Mouse (Mus musculus) ES-Bruce4 (cell line): Measurements from ENCODE around the gene Gabra4. TPM values are rescaled to one million over a fixed set of nuclear protein-coding genes. Genes with fewer than 3 reads are reported as not detected.
"Not testable (repeated sequence)": the region's sequence is repeated elsewhere in the genome, so short reads cannot be mapped to it uniquely, and the experiment has no call there.

Experiments
- H3K27ac ChIP-seq: 2 replicates; pipeline ENCODE4 v1.5.1; 2012; ENCODE audit warnings: low read length, inconsistent platforms; ENCODE audit not compliant: insufficient read depth
- H3K27me3 ChIP-seq: 2 replicates; pipeline ENCODE4 v1.6.1; 2012; ENCODE audit warnings: mild to moderate bottlenecking, low read length, inconsistent platforms; ENCODE audit not compliant: control insufficient read depth, poor library complexity, insufficient read depth, severe bottlenecking
- H3K36me3 ChIP-seq: 2 replicates; pipeline ENCODE4 v1.6.1; 2012; ENCODE audit warnings: inconsistent platforms, mild to moderate bottlenecking, low read length, moderate library complexity; ENCODE audit not compliant: control insufficient read depth, poor library complexity, insufficient read depth, severe bottlenecking
- H3K4me1 ChIP-seq: one replicate; pipeline ENCODE4 v1.8.1; 2011; ENCODE audit warnings: low read length; ENCODE audit not compliant: control insufficient read depth, insufficient read depth
- H3K4me3 ChIP-seq: 2 replicates; pipeline ENCODE4 v1.5.1; 2011; ENCODE audit warnings: low read depth, mild to moderate bottlenecking, low read length
- H3K9ac ChIP-seq: 2 replicates; pipeline ENCODE4 v1.6.1; 2012; ENCODE audit warnings: low read depth, mild to moderate bottlenecking, inconsistent platforms; ENCODE audit not compliant: poor library complexity, severe bottlenecking
- H3K9me3 ChIP-seq: replicated peaks from 2 replicates; pipeline ENCODE4 v1.6.1; 2012; ENCODE audit warnings: mild to moderate bottlenecking, low read length, inconsistent platforms; ENCODE audit not compliant: control insufficient read depth, poor library complexity, insufficient read depth, severe bottlenecking
- CTCF ChIP-seq: IDR thresholded peaks from one replicate; pipeline ENCODE4 v1.8.1; 2011; ENCODE audit warnings: low read depth, low read length
- EP300 ChIP-seq: IDR thresholded peaks from 2 replicates; pipeline ENCODE4 v1.6.1; 2011; ENCODE audit warnings: low read depth, low read length; ENCODE audit not compliant: insufficient read depth
- POLR2A ChIP-seq: IDR thresholded peaks from one replicate; pipeline ENCODE4 v1.8.1; 2011; ENCODE audit warnings: low read length; ENCODE audit not compliant: insufficient read depth
- polyA plus RNA-seq: library from polyadenylated mRNA; stranded (reverse); fragments of >200 nt; gene quantifications from 2 replicates; pipeline ENCODE4 v1.2.4, GENCODE M21; 2011; ENCODE audit warnings: low read depth; ENCODE audit not compliant: missing spikeins, insufficient read depth, insufficient read length

Gabra4 gene
- polyA plus RNA-seq, 1 experiment: not detected

DNA sequence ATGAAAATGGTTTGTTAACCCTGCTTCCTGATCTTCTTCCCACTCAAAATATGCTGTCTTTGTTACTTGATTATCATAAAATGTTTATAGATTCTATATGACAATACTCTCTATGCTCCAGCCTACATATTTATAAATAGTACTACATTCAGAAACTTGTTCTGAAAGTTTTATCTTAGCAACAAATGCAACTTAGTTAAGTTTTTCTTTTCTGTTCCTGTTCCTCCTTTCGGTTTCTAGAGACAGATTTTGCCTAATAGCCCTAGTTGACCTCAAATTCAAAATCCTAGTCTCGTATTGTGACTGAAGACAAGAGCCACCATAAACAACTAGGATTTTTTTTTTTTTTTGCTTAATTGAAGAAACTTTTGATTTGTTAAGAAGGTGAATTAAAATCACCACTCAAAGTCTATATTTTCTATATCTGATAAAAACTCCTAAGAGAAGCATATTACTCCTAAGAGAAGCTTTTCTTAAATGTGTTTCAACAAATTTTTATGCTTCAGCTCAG lies 64.3 kb downstream of the Gabra4 start:
- Histone ChIP-seq H3K27me3 (no peaks in the 10 kb centered on the region), H3K9ac (no peak overlapping the region), H3K4me1 (no peaks in the 10 kb centered on the region), H3K36me3 (no peaks in the 10 kb centered on the region), H3K4me3 (no peak overlapping the region), H3K27ac (no peak overlapping the region), H3K9me3 (no peaks in the 10 kb centered on the region)
- TF ChIP-seq EP300: no peak
- TF ChIP-seq POLR2A: no peak
- TF ChIP-seq CTCF: no peak

DNA sequence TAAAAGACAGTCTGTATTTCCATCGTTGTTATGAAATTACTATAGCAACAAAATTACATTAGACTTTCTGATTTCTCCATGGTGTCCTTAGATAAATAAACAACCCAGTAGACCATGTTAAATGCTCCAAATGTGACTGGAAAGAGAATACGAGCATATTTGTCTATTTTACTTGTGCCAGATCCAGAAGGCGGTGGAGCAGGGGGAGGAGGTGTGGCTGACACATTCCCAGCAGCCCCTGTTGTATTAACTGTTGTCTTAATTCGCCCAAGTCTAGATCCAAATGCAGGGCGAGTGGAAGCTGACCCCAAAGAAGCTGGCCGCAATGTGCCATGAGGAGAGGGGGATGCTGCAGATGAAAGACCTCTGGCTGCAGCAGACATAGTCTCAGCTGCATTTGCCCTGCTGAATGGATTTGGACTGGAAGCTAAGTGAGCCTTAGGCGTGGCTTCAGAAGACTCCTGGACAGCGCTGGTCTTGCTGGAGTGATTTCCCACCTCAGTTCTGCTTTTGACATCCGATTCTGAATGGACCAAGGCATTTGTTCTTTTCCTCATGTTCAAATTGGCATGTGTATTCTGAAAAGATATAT lies 86.4 kb downstream of the Gabra4 start:
- no peak overlapping the region for H3K9ac ChIP-seq
- no peaks in the 10 kb centered on the region for H3K36me3 ChIP-seq
- TF ChIP-seq CTCF: no peak
- TF ChIP-seq POLR2A: no peak
- TF ChIP-seq EP300: no peak
- H3K9me3 ChIP-seq: no peaks in the 10 kb centered on the region
- H3K27ac ChIP-seq: no peak overlapping the region
- no peaks in the 10 kb centered on the region for H3K4me1 ChIP-seq
- no peak overlapping the region for H3K4me3 ChIP-seq
- H3K27me3 ChIP-seq: no peaks in the 10 kb centered on the region

DNA sequence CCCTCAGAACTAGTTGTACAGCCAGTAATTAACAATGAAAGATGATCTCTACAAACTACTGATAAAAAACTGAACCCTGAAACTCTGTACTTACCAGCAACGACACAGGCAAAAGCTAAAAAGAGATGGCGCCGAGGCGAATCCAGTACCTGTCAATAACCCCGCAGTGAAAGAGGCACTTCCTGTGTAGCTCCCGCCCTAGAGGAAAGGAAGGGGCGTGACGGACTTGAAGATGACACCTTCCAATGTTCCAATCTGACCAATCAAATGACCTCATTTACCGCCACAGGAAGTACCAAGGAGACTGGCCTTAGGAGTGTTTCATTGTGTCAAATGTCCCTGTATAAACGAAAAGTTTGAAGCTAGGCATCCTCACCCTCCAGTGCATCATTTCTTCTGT lies 110.0 kb downstream of the Gabra4 start, which contains the start of gene Cox7b2:
TSS of gene Cox7b2 (minus strand) at position 127 of the 400 bp plus-strand sequence.
- H3K36me3 ChIP-seq: no peaks in the 10 kb centered on the region
- H3K27me3 ChIP-seq: no peaks in the 10 kb centered on the region
- H3K4me3 ChIP-seq: no peak within 1 kb of the TSS
- no peaks in the 10 kb centered on the region for H3K4me1 ChIP-seq
- H3K27ac ChIP-seq: no peak within 1 kb of the TSS
- no peak within 1 kb of the TSS for H3K9ac ChIP-seq
- H3K9me3 ChIP-seq: 0 out of 2 replicates have a peak, but pooled peaks cover 6% of the 10 kb centered on the region
- no peak for TF ChIP-seq CTCF
- no peak for TF ChIP-seq EP300
- no peak for TF ChIP-seq POLR2A

DNA sequence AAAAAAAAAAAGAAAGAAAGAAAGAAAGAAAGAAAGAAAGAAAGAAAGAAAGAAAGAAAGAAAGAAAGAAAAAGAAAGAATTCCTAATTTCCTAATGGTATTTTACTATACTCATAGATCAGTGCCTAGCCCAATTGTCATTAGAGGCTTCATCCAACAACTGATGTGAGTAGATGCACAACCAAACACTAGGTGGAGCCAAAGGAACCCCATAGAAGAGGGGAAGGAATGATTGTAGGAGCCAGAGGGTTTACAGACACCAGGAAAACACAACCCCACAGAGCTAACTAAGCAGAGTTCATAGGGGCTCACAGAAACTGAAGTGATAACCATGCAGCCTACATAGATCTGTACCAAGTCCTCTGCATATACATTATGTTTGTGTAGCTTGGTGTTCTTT lies 112.6 kb downstream of the Gabra4 start:
- Histone ChIP-seq H3K27me3 (no peaks in the 10 kb centered on the region), H3K4me1 (no peaks in the 10 kb centered on the region), H3K9ac (no peak overlapping the region), H3K36me3 (no peaks in the 10 kb centered on the region), H3K9me3 (0 out of 2 replicates have a peak, but pooled peaks cover 6% of the 10 kb centered on the region), H3K4me3 (no peak overlapping the region), H3K27ac (no peak overlapping the region)
- TF ChIP-seq EP300 (no peak), POLR2A (no peak), CTCF (no peak)

DNA sequence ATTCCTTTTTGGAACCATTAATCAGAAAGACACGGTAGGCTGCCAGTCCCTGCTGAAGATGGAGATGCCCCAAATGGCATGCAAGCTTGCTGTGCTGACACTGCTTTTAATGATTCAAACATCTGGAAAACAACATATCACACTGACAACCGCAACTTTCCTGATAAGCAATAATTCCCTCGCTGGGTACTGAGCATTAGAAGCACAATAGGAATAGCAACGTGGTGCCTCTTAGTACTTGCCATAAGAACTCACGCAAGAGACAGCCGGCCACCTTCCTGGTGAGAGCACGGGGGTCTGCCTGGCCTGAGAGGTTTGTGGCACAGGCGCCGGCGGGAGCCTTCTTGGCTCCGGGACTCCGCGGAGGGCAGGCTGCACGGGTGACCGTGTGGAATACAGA lies 132.6 kb downstream of the Gabra4 start:
- 0 out of 2 replicates have a peak overlapping the region, but pooled peaks have one; percentile 37 for H3K4me3 ChIP-seq
- not testable (repeated sequence) for H3K9ac ChIP-seq, H3K9me3 ChIP-seq, H3K36me3 ChIP-seq, H3K4me1 ChIP-seq, H3K27ac ChIP-seq, H3K27me3 ChIP-seq

Other genes starting within 250 kb of the Gabra4 start
- gene Cox7b2, start 110.1 kb downstream of the Gabra4 start, polyA plus RNA-seq: not detected in 2 replicates
- not detected in 2 replicates for gene Gabrb1, start 195 bp downstream of the Gabra4 start, polyA plus RNA-seq